Mouse (Mus musculus) cerebellum, adult (tissue): ENCODE results near the gene Dnali1.

ENCODE experiments used
- ATAC-seq: cut with Nextera tagmentation; 2 replicates; pipeline ENCODE4 v1.9.2; 2017; ENCODE audit warnings: mild to moderate bottlenecking, moderate library complexity, mixed read lengths; ENCODE audit not compliant: insufficient number of reproducible peaks, low FRiP score, low TSS enrichment

Dnali1 gene

GRCm38 (mm10) chr4:125044454-125044853 is 21.0 kb downstream of the Dnali1 start:
- ATAC-seq: no peak

- ATAC-seq: no peak
These were observed 31.2 kb downstream of the Dnali1 start for GRCm38 (mm10) chr4:125034341-125034740.

GRCm38 (mm10) chr4:125029891-125030614 is 35.5 kb downstream of the Dnali1 start:
- peak; percentile 98 for ATAC-seq

- ATAC-seq: no peak
These were observed 44.5 kb downstream of the Dnali1 start for GRCm38 (mm10) chr4:125020780-125021538.

- no peak for ATAC-seq
These were observed 48.1 kb downstream of the Dnali1 start for GRCm38 (mm10) chr4:125017431-125017830.

- ATAC-seq: no peak
These were observed 49.5 kb downstream of the Dnali1 start, which contains the start of gene Gnl2 for GRCm38 (mm10) chr4:125015806-125016635. Gene Gnl2, plus strand, starts transcription at chr4:125016585.

- ATAC-seq: no peak
These were observed 56.8 kb downstream of the Dnali1 start for GRCm38 (mm10) chr4:125008712-125009111.

- ATAC-seq: no peak
These were observed 57.3 kb downstream of the Dnali1 start for GRCm38 (mm10) chr4:125008220-125008619.

- ATAC-seq: no peak
These were observed 58.0 kb downstream of the Dnali1 start for GRCm38 (mm10) chr4:125007460-125007859.
